Mouse (Mus musculus) spleen, adult 18-20 months (tissue): ENCODE results near the gene Ankrd17.
A peak's percentile ranks its signal among the peaks of the same experiment; 100 is the strongest.

ENCODE experiments used
- DNase-seq, 2 experiments: peaks; one replicate each; pipeline ENCODE4 v3.0.0; 2022; ENCODE audit warnings: mixed read lengths in 2 of 2

Gene Ankrd17

GRCm38 (mm10) chr5:90366121-90367066 lies at the start of gene Ankrd17:
Gene Ankrd17, minus strand, starts transcription at chr5:90366577.
- DNase-seq: peak; percentile 84 to 86

- DNase-seq: no peak
These were observed 48.5 kb upstream of the Ankrd17 start for GRCm38 (mm10) chr5:90414925-90415295.

GRCm38 (mm10) chr5:90414142-90414924 lies 48.0 kb upstream of the Ankrd17 start:
- no peak for DNase-seq

- DNase-seq: peak in 1 of 2 experiments; percentile 1
These were observed 38.8 kb upstream of the Ankrd17 start for GRCm38 (mm10) chr5:90405210-90405609.

- no peak for DNase-seq
These were observed 30.4 kb upstream of the Ankrd17 start for GRCm38 (mm10) chr5:90396817-90397216.

- DNase-seq: no peak
These were observed 27.9 kb upstream of the Ankrd17 start for GRCm38 (mm10) chr5:90394322-90394721.

GRCm38 (mm10) chr5:90393764-90394163 lies 27.4 kb upstream of the Ankrd17 start:
- no peak for DNase-seq

GRCm38 (mm10) chr5:90383080-90383479 lies 16.7 kb upstream of the Ankrd17 start:
- DNase-seq: peak in 1 of 2 experiments; percentile 36

DNA sequence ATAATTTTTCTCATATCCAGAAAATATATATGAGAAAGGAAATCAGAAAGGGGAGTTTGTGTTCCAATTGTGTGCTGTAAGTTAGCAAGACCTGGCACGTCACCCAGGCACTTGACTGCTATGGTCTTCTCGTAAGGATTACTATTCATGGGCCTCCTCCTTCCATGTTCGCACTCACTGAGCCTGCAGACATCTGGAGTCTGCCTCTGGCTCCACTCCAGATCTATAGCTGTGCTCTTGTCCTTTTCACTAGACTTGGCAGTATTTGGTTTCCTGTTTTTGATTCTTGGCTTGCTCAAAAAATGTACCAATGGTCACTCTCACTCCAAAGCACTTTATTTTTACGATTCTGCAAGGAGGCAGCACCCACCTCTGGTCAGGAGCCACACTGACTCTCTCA lies 15.1 kb upstream of the Ankrd17 start:
- no peak for DNase-seq

DNA sequence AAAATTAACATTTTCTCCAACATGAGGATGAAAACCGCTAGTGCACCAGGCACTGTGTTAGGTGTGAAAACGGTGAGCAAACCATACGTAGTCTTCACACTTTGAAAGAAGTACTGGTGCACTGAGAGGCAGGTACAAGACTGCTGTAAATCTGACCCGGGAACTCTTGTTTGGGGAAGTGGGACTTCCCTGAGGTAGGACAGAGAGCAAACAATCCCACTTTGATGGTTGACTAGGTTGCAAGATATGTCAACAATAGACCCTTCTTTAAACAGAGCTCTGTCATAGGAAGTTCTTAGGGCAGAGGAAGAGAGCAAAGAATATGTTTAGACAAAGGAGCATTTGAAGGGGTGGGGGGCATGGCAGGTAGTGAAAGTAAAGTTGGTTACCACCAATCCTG lies 7.3 kb upstream of the Ankrd17 start:
- no peak for DNase-seq

- DNase-seq: no peak
These were observed 4.0 kb upstream of the Ankrd17 start for GRCm38 (mm10) chr5:90370401-90370800.

DNA sequence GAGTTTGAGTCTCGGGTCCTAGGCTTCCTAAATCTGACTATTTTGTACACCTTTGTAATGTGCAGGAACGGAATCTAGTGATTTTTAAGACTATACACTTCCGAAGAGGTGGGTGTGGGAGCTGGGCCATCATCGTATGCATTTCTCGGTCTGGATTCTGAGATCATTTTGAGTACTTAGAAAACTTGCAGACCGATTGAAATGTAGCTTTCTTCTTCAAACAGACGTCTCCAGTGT lies 608 bp upstream of the Ankrd17 start, which contains the start of gene Gm9958:
Gene Gm9958, plus strand, starts transcription at position 138 of the 237 bp plus-strand sequence.
- DNase-seq: no peak

DNA sequence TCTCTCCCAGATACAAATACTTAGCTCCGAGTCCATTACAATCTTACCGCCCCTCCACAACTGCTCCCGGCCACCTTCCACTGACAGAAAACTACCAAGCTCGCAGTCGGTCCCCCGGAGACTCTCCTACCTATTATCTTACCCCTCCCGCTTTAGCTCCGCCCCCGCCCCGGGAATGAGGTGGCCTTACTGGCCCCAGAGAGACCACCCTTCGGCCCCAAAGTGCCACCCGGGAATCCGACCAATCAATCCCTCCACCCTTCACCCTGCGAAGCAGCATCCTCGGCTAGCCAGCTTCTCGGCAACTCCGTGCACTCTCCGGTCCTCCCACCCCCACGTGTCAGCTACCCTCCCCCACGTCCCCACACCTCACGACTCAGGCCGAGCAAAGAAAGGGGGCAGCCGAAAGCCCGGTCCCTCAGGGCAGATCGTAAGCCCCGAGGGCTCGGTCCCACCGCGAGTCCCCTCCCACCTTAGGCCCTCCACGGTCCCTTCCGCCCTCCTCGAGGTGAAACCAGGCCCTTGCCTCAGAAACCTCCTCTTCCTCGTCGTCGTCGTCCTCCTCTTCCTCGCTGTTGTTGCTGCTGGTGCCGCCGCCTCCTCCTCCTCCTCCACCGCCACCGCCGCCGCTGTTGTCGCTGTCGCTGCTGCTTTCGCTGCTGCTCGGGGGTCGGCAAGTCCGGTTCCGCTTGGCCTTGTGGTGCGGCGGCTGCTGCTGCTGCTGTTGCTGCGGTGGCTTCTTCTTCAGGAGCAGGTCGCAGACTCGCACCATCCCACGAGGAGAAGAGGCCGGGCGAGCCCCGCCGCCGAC lies 1.0 kb downstream of the Ankrd17 start:
- peak; percentile 44 to 58 for DNase-seq

GRCm38 (mm10) chr5:90364526-90364925 lies 1.9 kb downstream of the Ankrd17 start:
- DNase-seq: peak in 1 of 2 experiments; percentile 63

DNA sequence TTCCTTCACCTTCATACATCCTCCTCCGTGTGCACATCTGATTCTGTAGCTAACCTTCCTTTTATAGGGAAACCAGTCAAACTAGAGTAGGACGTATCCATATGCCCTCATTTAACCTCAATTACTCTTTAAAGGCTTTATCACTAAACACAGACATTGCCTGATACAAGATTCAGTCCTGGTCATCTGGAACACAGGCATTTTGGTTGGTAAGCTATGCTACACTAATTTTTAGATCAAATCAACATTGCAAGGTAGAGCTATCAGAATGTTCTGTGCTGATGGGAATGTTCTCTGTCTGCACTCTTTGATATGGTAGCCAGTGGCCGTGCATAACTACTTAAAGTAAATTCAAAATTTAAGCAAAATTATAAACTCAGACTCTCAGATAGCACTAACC lies 10.6 kb downstream of the Ankrd17 start:
- no peak for DNase-seq

DNA sequence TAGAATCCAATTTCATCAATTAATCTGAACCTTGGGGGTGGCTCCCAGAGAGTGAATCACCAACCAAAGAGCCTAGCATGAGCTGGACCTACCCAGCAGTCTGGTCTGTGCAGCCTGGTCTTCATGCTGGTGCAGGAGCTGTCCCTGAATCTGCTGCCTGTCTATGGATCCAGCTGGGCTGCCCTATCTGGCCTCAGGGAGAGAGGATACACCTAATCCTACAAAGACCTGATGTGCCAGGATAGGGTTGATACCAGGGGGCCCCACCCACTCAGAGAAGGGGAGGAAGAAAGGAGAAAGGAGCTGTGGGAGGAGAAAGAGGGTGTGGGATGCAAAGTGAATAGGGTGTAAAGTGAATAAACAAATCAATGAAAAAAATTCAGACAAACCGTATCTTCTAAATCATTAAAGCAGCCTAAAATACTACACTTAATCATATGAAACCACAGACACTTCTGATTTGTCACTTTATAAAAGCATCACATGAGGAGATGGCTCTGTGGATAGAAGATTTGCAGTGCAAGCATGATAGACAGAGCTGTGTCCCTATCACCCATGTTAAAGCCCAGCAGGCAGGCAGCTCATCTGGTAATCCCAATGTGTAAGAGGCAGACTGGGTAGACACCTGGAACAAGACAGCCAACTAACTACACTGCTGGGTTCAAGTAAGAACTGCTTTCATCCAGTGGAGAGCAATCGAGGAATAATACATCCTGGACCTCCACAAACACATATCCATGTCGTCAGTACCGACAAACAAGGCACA lies 12.6 kb downstream of the Ankrd17 start:
- no peak for DNase-seq

GRCm38 (mm10) chr5:90346877-90347276 lies 19.5 kb downstream of the Ankrd17 start:
- DNase-seq: no peak

- DNase-seq: no peak
These were observed 25.5 kb downstream of the Ankrd17 start for GRCm38 (mm10) chr5:90340847-90341246.

DNA sequence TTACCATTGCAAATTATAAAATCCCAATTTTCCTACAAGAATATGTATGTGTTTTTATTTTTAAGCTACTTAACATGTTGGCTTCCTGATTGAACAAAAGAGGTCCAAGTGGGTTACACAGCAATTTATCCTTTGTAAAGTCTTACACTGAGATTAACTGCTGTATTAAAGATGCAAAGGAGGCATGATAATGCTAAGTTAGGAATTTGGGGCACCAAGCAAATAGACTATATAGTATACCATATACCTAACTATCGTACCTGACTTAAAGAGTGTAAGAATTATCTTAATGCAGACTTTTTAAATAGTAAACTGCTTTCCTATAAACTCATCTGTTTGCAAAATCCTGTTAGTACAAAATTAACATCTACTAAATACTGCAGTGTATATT lies 26.4 kb downstream of the Ankrd17 start:
- DNase-seq: no peak

DNA sequence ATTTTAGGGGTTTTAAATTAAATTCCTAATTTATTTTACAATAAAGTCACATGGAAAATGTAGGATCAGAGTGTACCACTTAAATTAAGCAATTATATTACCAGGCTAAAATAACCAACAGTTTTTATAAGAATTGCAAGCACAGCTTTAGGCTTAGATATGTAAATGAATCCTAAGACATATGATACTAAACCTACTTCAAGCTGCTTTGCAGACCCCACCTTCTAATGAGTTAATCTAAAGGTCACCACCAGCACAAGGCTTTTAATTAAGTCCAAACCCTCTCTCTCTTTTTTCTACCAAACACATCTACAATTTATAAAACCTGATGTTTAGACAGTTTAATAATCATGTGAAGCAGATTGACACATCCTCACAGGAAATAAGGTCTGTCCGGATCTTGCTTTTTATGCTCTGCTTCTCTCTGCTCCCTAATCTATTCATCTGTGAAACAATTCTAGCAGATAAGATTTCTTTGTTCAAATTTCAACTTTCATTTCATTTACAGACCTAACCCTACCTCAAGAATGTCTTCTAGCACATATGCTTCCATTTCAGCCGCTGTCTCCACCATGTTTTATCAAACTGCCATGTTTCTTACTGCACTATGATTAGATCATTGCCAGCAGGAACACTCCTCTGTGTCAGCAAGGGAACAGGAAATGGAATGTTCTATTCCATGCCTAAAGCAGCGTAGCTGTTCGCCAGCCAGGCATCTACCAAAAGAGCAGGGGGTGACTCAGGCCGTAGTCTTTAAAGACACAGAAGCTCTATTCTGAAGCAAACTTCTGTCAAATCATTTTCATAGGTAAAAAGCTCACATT lies 27.0 kb downstream of the Ankrd17 start:
- no peak for DNase-seq
